Mouse (Mus musculus) kidney, adult 10 weeks (tissue): Measurements from ENCODE around the gene Rundc3a. TPM values are rescaled to one million over a fixed set of nuclear protein-coding genes. Genes with fewer than 3 reads are reported as not detected.

Experiments used
- polyA plus RNA-seq: library from polyadenylated mRNA; stranded (reverse); fragments of 350-450 nt; fragmentation: Illumina TruSeq; extraction: RNeasy Lipid Tissue Mini Kit (QIAGEN cat#74804); gene quantifications from one replicate; pipeline ENCODE4 v1.2.3, GENCODE M21; 2014; ENCODE audit warnings: low read depth, low replicate concordance

Gene Rundc3a
- polyA plus RNA-seq: not detected

DNA sequence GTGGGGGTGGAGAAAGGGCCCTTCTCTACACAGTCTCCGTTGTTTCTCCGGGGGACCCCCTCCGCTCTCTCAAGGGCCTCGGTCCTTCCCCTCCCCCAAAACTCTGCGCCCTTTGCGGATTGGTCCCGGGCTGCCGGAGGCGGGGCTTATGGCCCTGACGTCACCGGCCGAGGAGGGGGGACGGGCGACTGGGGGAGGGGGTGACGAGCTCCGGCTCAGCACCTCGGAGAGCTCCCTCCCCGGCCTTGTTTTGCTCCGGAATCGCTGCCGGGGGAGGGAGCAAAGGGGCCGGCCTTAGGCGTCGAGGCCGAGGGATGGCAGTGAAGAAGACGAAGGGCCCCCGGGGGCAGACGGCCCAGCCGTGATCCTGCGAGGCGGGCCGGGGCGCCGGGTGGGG is at the start of gene Rundc3a:
Gene Rundc3a (plus strand): TSS at position 166 of the 397 bp plus-strand sequence.

DNA sequence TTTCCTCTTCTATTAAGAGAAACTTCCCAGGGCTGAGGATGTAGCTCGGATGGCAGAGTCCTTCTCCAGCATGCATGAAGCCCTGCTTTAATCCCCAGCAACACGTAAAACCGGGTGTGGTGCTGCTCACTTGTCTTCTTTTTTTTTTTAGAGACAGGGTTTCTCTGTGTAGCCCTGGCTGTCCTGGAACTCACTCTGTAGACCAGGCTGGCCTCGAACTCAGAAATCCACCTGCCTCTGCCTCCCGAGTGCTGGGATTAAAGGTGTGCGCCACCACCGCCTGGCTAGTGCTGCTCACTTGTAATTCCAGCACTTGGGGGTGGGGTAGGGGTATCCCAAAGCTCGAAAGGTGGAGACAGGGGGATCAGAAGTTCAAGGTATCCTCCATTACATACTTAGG is 27.1 kb upstream of the Rundc3a start, which contains the start of gene Slc4a1:
Gene Slc4a1 (minus strand): TSS at position 101 of the 400 bp plus-strand sequence.

DNA sequence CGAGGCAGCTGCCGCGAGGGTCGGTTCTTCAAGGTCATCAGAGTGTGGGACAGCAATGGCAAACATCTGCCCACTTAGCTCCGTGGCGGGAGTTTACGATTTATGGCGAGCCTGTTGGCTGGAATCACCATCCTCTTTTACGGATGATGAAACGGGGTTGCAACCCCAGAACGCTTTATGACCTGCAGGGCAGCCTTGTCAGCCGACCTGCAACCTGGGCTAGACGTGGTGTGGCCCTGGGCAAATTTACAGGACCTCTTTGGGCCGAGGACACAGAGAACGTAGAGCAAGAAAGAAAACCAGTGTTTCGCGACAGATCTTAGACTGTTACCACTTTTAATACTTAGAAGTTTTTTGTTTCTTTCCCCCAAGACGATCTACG is 14.6 kb downstream of the Rundc3a start, which contains the start of gene Slc25a39:
Gene Slc25a39 (minus strand): TSS at position 113 of the 382 bp plus-strand sequence.

DNA sequence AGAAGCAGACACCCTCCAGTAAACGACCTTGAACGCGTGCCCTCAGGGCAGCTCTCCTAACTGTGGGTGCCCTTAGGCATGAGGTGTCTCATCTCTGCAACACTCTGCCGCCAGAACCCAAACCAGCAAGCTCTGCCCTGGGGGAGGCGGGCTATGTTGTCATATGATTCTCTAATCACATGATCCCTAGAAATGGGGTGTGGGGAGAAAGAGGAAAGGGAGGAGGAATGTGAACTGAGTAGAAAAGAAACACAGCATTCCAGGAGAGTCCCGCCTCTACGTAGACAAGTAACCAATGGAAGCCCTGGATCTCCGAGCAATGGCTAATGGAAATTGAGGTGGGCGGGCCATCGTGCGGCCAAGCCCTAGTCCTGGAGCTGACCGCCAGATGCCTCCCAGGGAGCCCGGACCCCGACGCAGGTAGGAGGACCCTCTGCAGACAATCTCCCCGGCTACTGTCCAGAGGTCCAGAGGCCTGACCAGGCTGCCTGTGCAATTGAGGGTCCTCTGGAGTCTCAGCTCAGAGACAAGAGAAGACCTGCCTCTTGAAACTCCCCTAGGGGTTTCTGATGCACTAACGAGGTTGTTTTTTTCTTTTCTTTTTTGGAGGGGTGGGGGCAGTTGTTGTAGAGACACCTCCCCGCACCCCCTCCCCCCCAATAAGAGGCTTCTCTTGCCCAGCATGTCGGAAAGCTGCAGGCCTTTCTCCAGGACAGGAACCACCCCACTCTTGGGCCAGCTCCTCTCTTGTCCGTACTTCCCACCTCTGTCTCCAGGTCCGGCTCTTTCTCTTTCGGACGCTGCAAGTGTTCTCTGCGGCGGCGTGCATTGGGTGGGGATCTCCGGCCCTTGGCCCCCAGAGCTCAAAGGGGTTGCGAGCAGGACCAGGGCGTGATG is 37.2 kb downstream of the Rundc3a start, which contains the start of gene Grn:
Gene Grn (plus strand): TSS at position 195 of the 897 bp plus-strand sequence.

DNA sequence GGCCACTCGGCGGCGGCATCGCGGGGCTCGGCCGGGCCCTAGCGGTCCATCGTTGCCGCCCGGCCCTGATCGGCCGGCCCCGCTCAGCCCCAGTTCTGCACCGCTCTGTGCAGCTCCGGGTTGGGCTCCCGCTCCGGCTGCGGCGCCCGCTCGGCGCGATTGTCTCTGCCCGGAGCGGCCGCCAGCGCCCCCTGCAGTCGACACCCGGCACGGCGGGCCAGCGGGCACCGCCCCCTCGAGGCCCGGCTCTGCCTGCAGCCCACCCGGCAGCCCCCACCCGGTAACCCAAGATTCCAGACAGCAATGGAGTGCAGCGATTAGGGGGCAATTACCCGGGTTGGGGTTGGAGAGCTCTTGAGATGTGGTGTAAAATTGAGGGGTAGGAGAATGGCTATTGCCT is 54.3 kb downstream of the Rundc3a start, which contains the start of gene Fam171a2:
Gene Fam171a2 (minus strand): TSS at position 186 of the 400 bp plus-strand sequence.

Other genes with a start within 250 kb of the Rundc3a start
- gene Nags, start 247.9 kb upstream of the Rundc3a start, polyA plus RNA-seq: not detected
- gene Tmem101, start 237.0 kb upstream of the Rundc3a start, polyA plus RNA-seq: 2.8 TPM
- 31.2 TPM for gene Lsm12, start 208.1 kb upstream of the Rundc3a start, polyA plus RNA-seq
- gene G6pc3, start 203.8 kb upstream of the Rundc3a start, polyA plus RNA-seq: 0.93 TPM
- 0.44 TPM for gene Hdac5, start 163.2 kb upstream of the Rundc3a start, polyA plus RNA-seq
- gene BC030867, start 144.5 kb upstream of the Rundc3a start, polyA plus RNA-seq: not detected
- not detected for gene Asb16, start 124.7 kb upstream of the Rundc3a start, polyA plus RNA-seq
- 7.2 TPM for gene Tmub2, start 108.5 kb upstream of the Rundc3a start, polyA plus RNA-seq
- 4.4 TPM for gene Atxn7l3, start 96.8 kb upstream of the Rundc3a start, polyA plus RNA-seq
- 31.2 TPM for gene Ubtf, start 73.7 kb upstream of the Rundc3a start, polyA plus RNA-seq
- gene Slc4a1, start 27.2 kb upstream of the Rundc3a start, polyA plus RNA-seq: 8.4 TPM
- gene Slc25a39, start 14.5 kb downstream of the Rundc3a start, polyA plus RNA-seq: 21.5 TPM
- gene Grn, start 36.9 kb downstream of the Rundc3a start, polyA plus RNA-seq: 8.7 TPM
- not detected for gene Fam171a2, start 54.3 kb downstream of the Rundc3a start, polyA plus RNA-seq
- not detected for gene Itga2b, start 76.7 kb downstream of the Rundc3a start, polyA plus RNA-seq
- 12.1 TPM for gene Gpatch8, start 163.0 kb downstream of the Rundc3a start, polyA plus RNA-seq
- 1.8 TPM for gene Gm11627, start 186.1 kb downstream of the Rundc3a start, polyA plus RNA-seq
- 0.73 TPM for gene Fzd2, start 211.0 kb downstream of the Rundc3a start, polyA plus RNA-seq